8 mouse cellular contexts compared by ENCODE assay signal in genomic region chr12:30003680-30004364, GRCm38 (mm10).
A peak's percentile ranks its signal among the peaks of the same experiment; 100 is the strongest.
DNase-seq lines count a peak whose midpoint lies in the region; ATAC-seq lines count a peak whose summit lies in the region.

No protein-coding gene starts in this region.

- H3K36me3 ChIP-seq in forebrain, embryonic 14.5 days (ENCODE audit: control insufficient read depth, insufficient read depth, low read length): peaks cover 87% of the 10 kb centered on the region

- peak; percentile 51 to 60 for DNase-seq in cerebellum, postnatal 10 days
- no peak for DNase-seq in cerebellum, postnatal 25 days
- peak; percentile 57 for DNase-seq in 3134 (ENCODE audit: extremely low read depth, insufficient read length, low spot score)
- DNase-seq in forebrain, embryonic 14.5 days (ENCODE audit: low spot score): peak; percentile 69
- peak; percentile 15 for DNase-seq in layer of hippocampus, adult 9-10 months (ENCODE audit: low spot score)
- DNase-seq in testis, postnatal 10 days (ENCODE audit: low spot score): no peak
- DNase-seq in testis, postnatal 14 days (ENCODE audit: low spot score): no peak
- DNase-seq in thymus, adult 18-20 months: no peak

- WGBS in forebrain, embryonic 14.5 days: 38% methylated on average over 14 of the region's 14 CpGs

- H3K27ac ChIP-seq in forebrain, embryonic 14.5 days (ENCODE audit: low read depth, low read length): peak overlapping the region; percentile 79

- H3K4me3 ChIP-seq in forebrain, embryonic 14.5 days (ENCODE audit: low read depth, low read length): no peak overlapping the region

- no peaks in the 10 kb centered on the region for H3K27me3 ChIP-seq in forebrain, embryonic 14.5 days (replicated peaks; ENCODE audit: control insufficient read depth, insufficient read depth, low read length)

- no peak overlapping the region for H3K9ac ChIP-seq in forebrain, embryonic 14.5 days (ENCODE audit: low read length)

- H3K4me1 ChIP-seq in forebrain, embryonic 14.5 days (ENCODE audit: control insufficient read depth, insufficient read depth, low read length): peaks cover 7% of the 10 kb centered on the region; the same call in 1 of the 2 replicates

- H3K4me2 ChIP-seq in forebrain, embryonic 14.5 days (ENCODE audit: low read length): no peak overlapping the region

- no peaks in the 10 kb centered on the region for H3K9me3 ChIP-seq in forebrain, embryonic 14.5 days (replicated peaks; ENCODE audit: control insufficient read depth, low read length)

- ATAC-seq in forebrain, embryonic 14.5 days: peak; percentile 75

Comparison
In these comparisons a context has a peak if more than half of its experiments do, and no peak if none do; other contexts are left out.
1. DNase-seq: peak in cerebellum, postnatal 10 days (2 of 2), 3134 (single experiment), forebrain, embryonic 14.5 days (single experiment) and layer of hippocampus, adult 9-10 months (single experiment); none in cerebellum, postnatal 25 days (0 of 2), testis, postnatal 10 days (single experiment), testis, postnatal 14 days (single experiment) and thymus, adult 18-20 months (0 of 2).